Comparison of ENCODE assay signal across 1 mouse cellular context in genomic region chr19:6910306-6910705, GRCm38 (mm10).
A peak's percentile ranks its signal among the peaks of the same experiment; 100 is the strongest.
TF ChIP-seq lines count a peak whose summit lies in the region.

No protein-coding gene starts in this region.

TF ChIP-seq in MEL, 35 proteins besides CTCF, POLR2A, EP300 and RAD21:
- TF ChIP-seq ZMIZ1 (IDR thresholded peaks at IDR 0.05; ENCODE audit: low read depth, low read length), result peak; percentile 29; the same call in 1 of the 2 replicates
- TF ChIP-seq USF1 (IDR thresholded peaks at IDR 0.05; ENCODE audit: low read depth, low read length), result peak; percentile 55; the same call in 1 of the 2 replicates
- TF ChIP-seq POLR2AphosphoS2 (IDR thresholded peaks at IDR 0.05; ENCODE audit: low read length), result 0 out of 2 replicates have a peak, but pooled peaks have one; percentile 18
